Mouse (Mus musculus) frontal cortex, postnatal 10 days (tissue): Measurements from ENCODE around the gene Klhl32.

ENCODE experiments used
- DNase-seq, 2 experiments: peaks; one replicate each; pipeline ENCODE4 v3.0.0; 2022; ENCODE audit warnings: low spot score in 2 of 2, mixed read lengths in 1 of 2

The Klhl32 gene

GRCm38 (mm10) chr4:24631177-24631911 lies 219.6 kb downstream of the Klhl32 start:
- no peak for DNase-seq

- DNase-seq = no peak
These were observed 220.5 kb downstream of the Klhl32 start for GRCm38 (mm10) chr4:24630430-24630829.

- no peak for DNase-seq
These were observed 223.1 kb downstream of the Klhl32 start for GRCm38 (mm10) chr4:24627871-24628270.

DNA sequence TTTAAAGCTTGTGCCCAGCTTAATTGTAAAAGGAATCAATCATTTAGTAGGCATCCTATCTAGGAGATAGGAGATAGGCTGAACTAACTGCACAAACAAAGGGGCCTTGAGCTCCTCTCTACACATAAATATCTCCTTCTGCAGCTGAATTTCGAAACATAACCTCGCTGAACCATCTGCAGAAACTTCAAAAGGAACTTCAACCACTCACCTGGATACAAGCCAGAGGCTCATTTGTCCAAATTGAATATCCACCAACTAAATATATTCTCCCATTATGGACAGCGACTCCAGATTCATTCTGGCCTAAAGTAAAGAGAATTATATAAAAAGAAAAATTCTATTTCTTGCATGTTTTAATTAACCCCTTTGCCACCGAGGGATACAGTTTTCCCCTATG lies 224.2 kb downstream of the Klhl32 start:
- no peak for DNase-seq

- no peak for DNase-seq
These were observed 224.9 kb downstream of the Klhl32 start for GRCm38 (mm10) chr4:24625951-24626584.

DNA sequence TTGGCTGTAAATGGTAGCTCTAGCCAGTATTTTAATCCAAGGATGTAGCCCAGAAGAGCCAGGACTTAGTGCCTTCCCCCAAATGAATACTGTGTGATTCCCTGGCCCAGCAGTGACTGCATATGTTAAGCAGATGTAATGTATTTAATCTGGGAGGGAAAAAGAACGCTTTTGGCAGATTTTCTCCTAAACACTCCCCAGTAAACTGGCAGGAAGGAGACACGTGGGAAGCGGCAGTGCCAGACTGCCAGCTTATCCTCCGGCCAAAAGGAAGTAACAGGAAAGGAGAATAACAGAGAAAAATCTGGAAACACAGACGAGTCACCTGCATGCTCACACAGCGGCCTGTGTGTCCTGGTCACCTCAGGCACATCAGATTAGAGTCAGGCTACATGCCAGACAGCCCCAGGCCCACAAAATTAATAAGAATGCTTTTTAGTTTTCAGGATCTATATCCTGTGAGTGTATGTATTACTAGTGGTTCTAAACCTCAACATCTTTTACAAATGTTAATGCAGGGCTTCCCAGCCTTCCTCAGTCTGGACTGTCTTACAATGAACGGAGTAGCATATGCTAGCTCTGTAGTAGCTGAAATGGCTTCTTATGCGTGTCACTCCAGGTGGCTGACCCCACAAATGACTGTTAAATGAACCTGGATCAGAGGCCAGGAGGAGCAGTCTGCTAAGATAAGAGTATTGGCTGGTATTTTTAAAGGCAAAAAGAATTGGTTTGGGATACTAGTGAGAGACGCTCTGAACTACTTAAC lies 229.3 kb downstream of the Klhl32 start:
- peak; percentile 15 to 23 for DNase-seq

- peak; percentile 11 to 26 for DNase-seq
These were observed 230.5 kb downstream of the Klhl32 start for GRCm38 (mm10) chr4:24620440-24620839.

DNA sequence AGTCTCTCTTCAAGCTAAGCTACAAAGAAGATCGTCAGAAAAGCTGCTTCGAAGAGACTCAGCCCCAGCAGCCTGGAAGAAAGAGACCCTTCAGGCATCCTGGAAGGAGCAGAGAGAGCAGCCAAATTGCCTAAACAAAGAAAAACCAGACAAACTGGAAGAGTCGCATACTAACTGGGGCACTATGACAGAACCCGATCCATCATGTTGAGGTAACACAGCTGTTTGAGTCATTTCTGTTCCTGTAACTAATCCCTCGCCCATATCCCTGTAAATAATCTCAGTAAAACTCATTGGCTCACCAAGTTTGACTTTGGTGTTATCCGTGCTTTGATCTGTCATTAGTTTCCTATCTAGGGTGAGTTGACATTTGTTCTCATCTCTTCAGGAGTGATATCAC lies 230.9 kb downstream of the Klhl32 start:
- DNase-seq = no peak

GRCm38 (mm10) chr4:24609564-24609963 lies 241.4 kb downstream of the Klhl32 start:
- no peak for DNase-seq

DNA sequence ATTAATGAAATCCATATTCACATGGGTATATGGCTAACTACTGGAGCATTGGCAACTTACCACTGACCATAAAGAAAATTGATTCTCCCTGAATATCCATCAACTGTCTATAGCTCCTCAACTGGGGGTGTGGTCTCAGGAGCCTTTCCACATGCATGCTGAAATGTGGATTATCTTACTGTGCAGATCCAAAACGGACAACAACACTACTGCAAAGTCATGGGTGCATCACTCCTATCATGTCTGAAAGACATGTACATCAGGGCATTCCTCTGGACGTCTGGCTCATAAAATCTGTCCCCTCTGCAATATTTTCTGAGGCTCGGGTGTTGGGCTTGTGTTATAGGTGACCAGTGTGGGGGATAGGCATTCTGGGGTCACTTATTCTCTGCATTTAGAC lies 241.8 kb downstream of the Klhl32 start:
- no peak for DNase-seq

DNA sequence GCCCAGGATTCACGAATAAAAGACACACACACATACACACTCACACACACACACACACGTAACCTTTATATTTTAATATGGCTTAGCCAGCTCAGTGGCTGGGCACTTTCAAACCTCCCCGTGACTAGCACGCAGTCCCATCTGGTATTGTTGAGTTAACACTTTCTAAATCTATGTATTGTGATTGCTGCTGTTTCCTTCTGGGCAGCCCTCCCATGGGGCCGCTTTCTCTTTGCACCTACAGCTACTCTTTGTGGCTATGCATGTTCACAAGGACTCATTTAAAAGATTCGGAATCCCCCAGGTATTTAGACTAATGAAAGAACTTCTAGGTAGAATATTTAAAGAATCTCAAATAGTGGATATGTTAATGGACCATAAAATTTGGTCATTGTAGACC lies 249.2 kb downstream of the Klhl32 start:
- DNase-seq = no peak

DNA sequence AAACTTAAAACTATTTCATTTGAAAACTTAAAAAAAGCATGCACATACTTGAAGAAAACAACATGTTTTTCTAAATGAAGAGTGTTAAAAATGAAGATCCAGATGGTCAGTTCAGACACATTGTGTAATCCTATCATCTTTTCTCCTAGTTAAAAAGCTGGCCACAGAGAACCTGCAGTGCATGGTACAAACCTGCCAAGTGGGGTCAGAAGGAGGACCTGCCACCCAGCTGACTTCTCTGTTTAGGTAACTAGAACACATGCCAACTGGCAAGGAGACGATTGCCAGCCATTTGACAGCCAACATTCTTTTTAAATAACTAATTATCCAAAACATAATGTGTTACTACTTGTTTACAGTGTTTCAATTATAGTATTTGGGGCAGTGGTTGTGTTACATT lies 252.3 kb downstream of the Klhl32 start:
- no peak for DNase-seq

- no peak for DNase-seq
These were observed 253.8 kb downstream of the Klhl32 start for GRCm38 (mm10) chr4:24596942-24597611.

DNA sequence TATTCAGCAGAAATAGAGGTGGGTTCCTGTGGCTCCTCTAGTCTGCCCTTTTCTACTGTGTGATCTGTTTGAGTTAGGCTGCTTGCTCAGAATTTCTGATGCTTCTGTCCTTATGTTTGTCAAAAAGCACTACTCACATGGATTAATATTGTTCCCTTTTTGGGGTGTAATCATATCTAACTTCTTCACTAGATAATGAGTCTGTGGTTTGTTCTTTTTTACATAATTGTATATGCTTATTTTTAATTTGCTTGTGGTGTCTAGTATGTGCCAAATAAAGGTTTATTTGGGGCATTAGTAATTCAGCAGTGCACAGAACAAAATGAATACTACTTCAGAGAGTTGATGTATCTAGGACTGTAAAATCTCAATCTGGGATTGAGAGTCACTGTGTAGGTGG lies 256.1 kb downstream of the Klhl32 start:
- DNase-seq = no peak

DNA sequence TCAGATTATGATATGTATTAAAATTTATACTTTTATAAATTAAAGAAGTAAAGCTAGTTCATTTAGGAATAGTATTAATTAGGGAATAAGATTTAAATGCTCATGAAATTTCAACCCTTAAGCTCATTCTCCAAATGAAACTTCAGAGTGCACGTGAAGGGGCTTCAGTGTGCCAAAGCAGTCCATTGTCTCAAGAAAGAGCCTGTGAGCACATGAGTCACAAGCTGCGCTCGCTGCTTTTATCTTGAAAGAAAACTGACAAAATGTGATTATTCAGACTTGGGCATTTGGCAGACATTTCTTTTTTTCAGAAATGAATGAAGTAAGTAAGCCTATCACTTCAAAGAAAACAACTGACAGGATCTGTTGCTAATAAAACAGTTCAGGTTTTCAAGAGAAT lies 266.9 kb downstream of the Klhl32 start:
- DNase-seq = no peak

GRCm38 (mm10) chr4:24582295-24582694 lies 268.6 kb downstream of the Klhl32 start:
- DNase-seq = no peak

DNA sequence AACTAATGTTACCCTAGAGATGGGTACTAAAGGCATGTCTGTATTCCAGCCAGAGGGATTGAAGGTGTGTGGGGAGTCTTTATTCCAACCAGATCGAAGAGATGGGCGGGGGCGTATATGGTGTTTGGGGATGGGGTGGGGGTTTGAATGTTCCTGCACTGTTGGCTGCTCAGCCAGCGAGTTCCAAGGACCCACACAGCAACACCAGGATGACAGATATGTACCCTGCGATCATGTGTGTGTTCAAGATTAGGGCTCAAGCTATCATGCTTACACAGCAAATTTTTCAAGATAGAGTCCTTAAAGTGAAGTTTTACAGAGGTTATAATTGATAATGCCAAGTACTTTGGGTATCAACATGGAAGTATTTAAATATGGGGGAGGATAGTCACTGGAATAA lies 273.3 kb downstream of the Klhl32 start:
- no peak for DNase-seq

- DNase-seq = peak; percentile 57 to 85
These were observed 276.6 kb downstream of the Klhl32 start for GRCm38 (mm10) chr4:24574276-24574675.

DNA sequence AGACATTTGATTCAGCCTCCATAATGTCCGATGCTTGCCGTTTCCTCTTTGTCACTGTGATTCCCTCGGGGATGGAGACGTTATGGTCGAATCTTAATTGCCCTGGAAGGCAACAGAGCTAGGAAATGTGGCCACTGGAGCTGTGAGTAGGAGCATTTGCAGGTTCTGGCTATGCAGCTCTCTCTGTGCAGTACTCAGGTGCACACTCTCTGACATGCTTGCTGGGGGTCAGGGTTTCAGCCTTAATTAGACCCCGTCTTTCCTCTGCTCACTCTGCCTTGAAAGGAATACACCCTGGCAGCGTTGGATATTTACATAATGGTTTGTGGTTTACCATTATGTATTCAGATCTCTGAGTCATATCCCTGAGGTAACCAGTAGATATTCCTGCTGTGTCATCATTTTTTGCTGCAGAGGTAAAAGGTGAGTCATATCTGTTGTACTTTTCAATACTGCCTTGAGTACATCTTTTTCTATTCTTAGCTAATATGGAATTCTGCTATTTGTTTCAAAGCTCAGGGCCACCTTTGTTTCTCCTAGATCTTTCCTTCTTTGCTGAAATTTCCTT lies 281.9 kb downstream of the Klhl32 start:
- no peak for DNase-seq

DNA sequence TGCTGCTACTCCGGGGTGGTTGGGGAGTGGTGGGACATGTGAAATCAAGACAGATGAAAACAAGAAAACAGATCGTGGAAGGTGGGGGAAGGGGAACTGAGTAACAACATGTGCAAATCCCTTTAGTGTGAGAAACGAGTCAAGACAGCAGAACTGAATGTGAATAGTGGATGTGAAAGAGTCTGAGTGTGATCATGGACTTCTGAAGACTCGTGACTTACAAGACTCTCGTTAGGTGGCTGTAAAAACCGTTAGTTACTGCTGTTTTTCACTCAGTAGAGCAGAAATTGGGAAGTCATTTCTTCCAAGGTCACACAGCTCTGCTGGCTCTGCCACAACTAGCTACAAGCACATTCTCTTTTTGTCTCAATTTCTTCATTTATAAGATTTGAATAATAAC lies 282.9 kb downstream of the Klhl32 start:
- no peak for DNase-seq
